Mouse (Mus musculus) hindbrain, postnatal 0 days (tissue): ENCODE data around the gene Tubg1. TPM values are rescaled to one million over a fixed set of nuclear protein-coding genes. Genes with fewer than 3 reads are reported as not detected.
A peak's percentile ranks its signal among the peaks of the same experiment; 100 is the strongest.
"Not testable (repeated sequence)": the region's sequence is repeated elsewhere in the genome, so short reads cannot be mapped to it uniquely, and the experiment has no call there.

ENCODE experiments used
- ATAC-seq: fragments of 200-750 bp; cut with Nextera tagmentation; 2 replicates; pipeline ENCODE4 v1.8.0; 2017; ENCODE audit warnings: mild to moderate bottlenecking, moderate TSS enrichment, moderate library complexity
- DNase-seq: peaks from one replicate; pipeline ENCODE4 v3.0.0-alpha.2; 2015; ENCODE audit warnings: low spot score
- H3K27ac ChIP-seq: fragments of 300-500 bp; sonication (generic); 2 replicates; pipeline ENCODE4 v1.5.1; 2014; ENCODE audit warnings: mild to moderate bottlenecking
- H3K27me3 ChIP-seq: fragments of 300-500 bp; sonication (generic); 2 replicates; pipeline ENCODE4 v1.6.1; 2014; ENCODE audit warnings: low read length, mixed read lengths; ENCODE audit not compliant: insufficient read depth
- H3K36me3 ChIP-seq: fragments of 300-500 bp; sonication (generic); 2 replicates; pipeline ENCODE4 v1.6.1; 2014; ENCODE audit warnings: low read length, mixed read lengths; ENCODE audit not compliant: insufficient read depth
- H3K4me1 ChIP-seq: fragments of 300-500 bp; sonication (generic); 2 replicates; pipeline ENCODE4 v1.6.1; 2014; ENCODE audit warnings: antibody characterized with exemption, low read length, mixed read lengths; ENCODE audit not compliant: insufficient read depth
- H3K4me2 ChIP-seq: fragments of 300-500 bp; sonication (generic); 2 replicates; pipeline ENCODE4 v1.6.1; 2014; ENCODE audit warnings: low read depth, mild to moderate bottlenecking, low read length, moderate library complexity, mixed read lengths
- H3K4me3 ChIP-seq: fragments of 300-500 bp; sonication (generic); 2 replicates; pipeline ENCODE4 v1.5.1; 2014; ENCODE audit warnings: low read length
- H3K9ac ChIP-seq: fragments of 300-500 bp; sonication (generic); replicated peaks from 2 replicates; pipeline ENCODE4 v1.6.1; 2014; ENCODE audit warnings: mild to moderate bottlenecking, low read length, moderate library complexity, mixed read lengths
- H3K9me3 ChIP-seq: fragments of 300-500 bp; sonication (generic); 2 replicates; pipeline ENCODE4 v1.6.1; 2016; ENCODE audit warnings: low read length, mixed read lengths
- CTCF ChIP-seq: IDR thresholded peaks from 2 replicates; pipeline ENCODE4 v1.5.1; 2016; ENCODE audit warnings: antibody characterized with exemption, control low read depth, low read depth
- WGBS: fragments of 180-500 bp; shearing (Covaris S2); extraction: QIAGEN DNeasy Blood & Tissue Kit; methylation state at CpG from one replicate; pipeline ENCODE4 v1.1.7; 2014; 5-methylcytosine and 5-hydroxymethylcytosine counted together
- polyA plus RNA-seq: library from polyadenylated mRNA; unstranded; fragments of >200 nt; fragmentation: Nextera tagmentation; extraction: Ambion mirVana; gene quantifications from 2 replicates; pipeline ENCODE4 v1.2.1, GENCODE M21; 2015
- total RNA-seq: library from RNA; depleted of rRNA; stranded (reverse); fragments of >200 nt; gene quantifications from 2 replicates; pipeline ENCODE4 v1.2.3, GENCODE M21; 2014

Gene Tubg1
- total and polyA plus RNA-seq, 2 experiments from 2014 or later, result 68.3 to 72.8 TPM

GRCm38 (mm10) chr11:101115564-101115963 is 4.2 kb upstream of the Tubg1 start:
- Histone ChIP-seq H3K4me1 (peaks cover 9% of the 10 kb centered on the region; the same call in 1 of the 2 replicates), H3K4me3 (no peak overlapping the region), H3K9ac (no peak overlapping the region), H3K36me3 (no peaks in the 10 kb centered on the region), H3K9me3 (no peaks in the 10 kb centered on the region), H3K4me2 (no peak overlapping the region), H3K27me3 (no peaks in the 10 kb centered on the region), H3K27ac (no peak overlapping the region)
- no peak for TF ChIP-seq CTCF
- 47% methylated on average over 2 of the region's 2 CpGs for WGBS
- ATAC-seq (no peak), DNase-seq (no peak)

- 54% methylated on average over 4 of the region's 4 CpGs for WGBS
- Histone ChIP-seq H3K27me3 (no peaks in the 10 kb centered on the region), H3K36me3 (peaks cover under 1% of the 10 kb centered on the region; the same call in 1 of the 2 replicates), H3K4me1 (peaks cover 14% of the 10 kb centered on the region; the same call in 1 of the 2 replicates), H3K27ac (no peak overlapping the region), H3K4me2 (peak overlapping the region; percentile 78), H3K4me3 (no peak overlapping the region; the same call in 1 of the 2 replicates), H3K9me3 (no peaks in the 10 kb centered on the region), H3K9ac (peak overlapping the region; percentile 93; the same call in 1 of the 2 replicates)
- DNase-seq (no peak), ATAC-seq (no peak)
- no peak for TF ChIP-seq CTCF
Measured at GRCm38 (mm10) chr11:101118105-101118504, 1.6 kb upstream of the Tubg1 start.

GRCm38 (mm10) chr11:101119131-101119760 is 492 bp upstream of the Tubg1 start:
- Histone ChIP-seq H3K36me3 (peaks cover 6% of the 10 kb centered on the region), H3K9ac (peak overlapping the region; percentile 93), H3K27me3 (no peaks in the 10 kb centered on the region), H3K4me2 (peak overlapping the region; percentile 78), H3K27ac (peak overlapping the region; percentile 94), H3K9me3 (no peaks in the 10 kb centered on the region), H3K4me1 (peaks cover 14% of the 10 kb centered on the region; the same call in 1 of the 2 replicates), H3K4me3 (peak overlapping the region; percentile 97)
- ATAC-seq (peak; percentile 71), DNase-seq (no peak)
- WGBS, result under 1% methylated on average over 39 of the region's 39 CpGs
- TF ChIP-seq CTCF, result peak; percentile 24; the same call in 1 of the 2 replicates

GRCm38 (mm10) chr11:101120545-101121188 is 929 bp downstream of the Tubg1 start:
- Histone ChIP-seq H3K27me3 (no peaks in the 10 kb centered on the region), H3K4me1 (peaks cover 14% of the 10 kb centered on the region; the same call in 1 of the 2 replicates), H3K36me3 (peaks cover 6% of the 10 kb centered on the region), H3K4me3 (peak overlapping the region; percentile 97), H3K9me3 (no peaks in the 10 kb centered on the region), H3K9ac (peak overlapping the region; percentile 53), H3K27ac (peak overlapping the region; percentile 83), H3K4me2 (peak overlapping the region; percentile 78)
- 21% methylated on average over 19 of the region's 19 CpGs for WGBS
- no peak for TF ChIP-seq CTCF
- ATAC-seq, result no peak
- DNase-seq, result no peak

- not testable (repeated sequence) for H3K4me3 ChIP-seq, H3K27ac ChIP-seq, H3K4me2 ChIP-seq, H3K9me3 ChIP-seq, H3K4me1 ChIP-seq, H3K27me3 ChIP-seq, ATAC-seq, DNase-seq, H3K9ac ChIP-seq
- WGBS, result 96% methylated on average over 8 of the region's 8 CpGs
- H3K36me3 ChIP-seq, result peaks cover 16% of the 10 kb centered on the region
Measured at GRCm38 (mm10) chr11:101124494-101124893, 4.8 kb downstream of the Tubg1 start.

- 92% methylated on average over 5 of the region's 9 CpGs for WGBS
- not testable (repeated sequence) for H3K27me3 ChIP-seq, DNase-seq, ATAC-seq, H3K4me2 ChIP-seq, H3K27ac ChIP-seq, H3K9ac ChIP-seq, H3K4me1 ChIP-seq, H3K4me3 ChIP-seq, H3K9me3 ChIP-seq
- H3K36me3 ChIP-seq, result peaks cover 16% of the 10 kb centered on the region
Measured at GRCm38 (mm10) chr11:101125008-101125407, 5.3 kb downstream of the Tubg1 start.

- no peaks in the 10 kb centered on the region for H3K27me3 ChIP-seq
- peak; percentile 38 for TF ChIP-seq CTCF
- WGBS, result 68% methylated on average over 1 of the region's 1 CpGs
- DNase-seq (no peak), ATAC-seq (no peak)
- peaks cover 16% of the 10 kb centered on the region for H3K36me3 ChIP-seq
- no peaks in the 10 kb centered on the region for H3K4me1 ChIP-seq
- no peak overlapping the region for H3K4me3 ChIP-seq
- no peak overlapping the region for H3K9ac ChIP-seq
- no peak overlapping the region for H3K4me2 ChIP-seq
- no peak overlapping the region for H3K27ac ChIP-seq
- H3K9me3 ChIP-seq, result no peaks in the 10 kb centered on the region
Measured at GRCm38 (mm10) chr11:101127075-101127474, 7.3 kb downstream of the Tubg1 start.
